Mouse (Mus musculus) CD8-positive naive resting alpha-beta T cell, adult 57 days (primary cell): Measurements from ENCODE around the gene Htr1f. TPM values are rescaled to one million over a fixed set of nuclear protein-coding genes. Genes with fewer than 3 reads are reported as not detected.

Experiments used
- total RNA-seq: library from RNA; stranded (reverse); gene quantifications from one replicate; pipeline ENCODE4 v1.2.4, GENCODE M21; 2023

Htr1f gene
- total RNA-seq = not detected

GRCm38 (mm10) chr16:65105184-65105931 is at the start of gene Htr1f:
TSS of gene Htr1f (minus strand) at chr16:65105854.

